Mouse (Mus musculus) urinary bladder, postnatal 25 days (tissue): ENCODE results near the gene Plau.

Source experiments
- DNase-seq: peaks from one replicate; pipeline ENCODE4 v3.0.0; 2022; ENCODE audit warnings: low spot score

Plau gene

GRCm38 (mm10) chr14:20806116-20806840 is 30.2 kb upstream of the Plau start:
- peak; percentile 42 for DNase-seq

GRCm38 (mm10) chr14:20809349-20809748 is 27.1 kb upstream of the Plau start:
- no peak for DNase-seq

- no peak for DNase-seq
These were observed 26.6 kb upstream of the Plau start for GRCm38 (mm10) chr14:20809820-20810219.

DNA sequence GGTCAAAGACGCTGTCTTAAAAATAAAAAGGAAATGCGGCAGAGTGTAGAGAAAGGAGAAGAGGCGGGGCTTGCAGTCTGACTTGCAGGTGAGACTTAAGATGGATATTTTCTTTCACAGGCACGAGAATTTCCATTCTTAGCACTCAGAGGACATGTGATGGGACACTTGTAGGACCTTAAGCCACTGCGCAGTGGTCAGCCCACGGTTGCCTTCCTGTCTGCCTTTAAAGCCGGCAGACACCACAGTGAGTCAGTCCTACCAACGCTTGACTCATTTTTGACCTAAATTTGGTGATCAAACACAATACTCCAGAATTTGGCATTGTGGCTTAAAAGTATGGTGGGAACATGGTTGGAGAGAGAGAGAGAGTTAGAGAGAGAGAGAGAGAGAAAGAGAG is 25.2 kb upstream of the Plau start:
- no peak for DNase-seq

GRCm38 (mm10) chr14:20811779-20812406 is 24.6 kb upstream of the Plau start:
- DNase-seq = no peak

GRCm38 (mm10) chr14:20815448-20815847 is 21.0 kb upstream of the Plau start:
- DNase-seq = no peak

GRCm38 (mm10) chr14:20824517-20824916 is 11.9 kb upstream of the Plau start:
- DNase-seq = no peak

DNA sequence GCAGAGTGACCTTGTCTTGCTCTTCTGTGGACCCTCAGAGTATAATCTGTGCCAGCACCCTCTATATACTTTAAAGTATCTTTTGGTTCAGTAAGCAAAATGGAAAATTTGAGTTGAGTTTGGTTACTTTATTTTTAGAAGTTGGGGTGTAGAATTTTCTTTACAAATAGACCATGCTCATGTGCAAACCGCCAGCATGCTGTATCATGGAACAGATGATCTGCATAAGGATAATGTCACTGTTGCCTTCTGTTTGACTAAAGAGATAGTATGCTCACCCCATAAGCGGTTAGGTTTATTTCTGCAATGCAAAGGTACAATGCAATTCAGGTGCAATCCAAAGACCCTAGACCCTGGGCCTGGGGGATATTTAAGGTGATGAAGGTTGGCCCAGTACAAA is 10.9 kb upstream of the Plau start:
- no peak for DNase-seq

GRCm38 (mm10) chr14:20827061-20827460 is 9.4 kb upstream of the Plau start:
- no peak for DNase-seq

GRCm38 (mm10) chr14:20827491-20827890 is 9.0 kb upstream of the Plau start:
- DNase-seq = no peak

DNA sequence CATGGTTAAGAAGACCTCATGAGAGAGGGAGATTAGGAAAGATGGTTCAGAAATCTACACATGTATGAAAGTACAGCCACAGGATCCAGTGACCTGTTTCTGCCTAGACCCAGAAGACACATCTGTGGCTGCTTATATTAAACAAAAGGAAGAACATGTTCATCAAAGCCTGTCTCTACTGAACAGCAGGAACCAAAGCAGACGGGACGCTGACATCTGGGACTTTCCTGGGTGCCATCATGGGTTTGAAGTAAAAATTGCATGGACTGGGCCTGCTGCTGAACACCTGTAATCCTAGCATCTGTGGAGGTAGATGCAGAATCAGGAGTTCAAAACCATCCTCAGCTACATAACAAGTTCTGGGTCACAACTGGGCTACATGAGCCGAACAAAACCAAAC is 7.9 kb upstream of the Plau start:
- no peak for DNase-seq

DNA sequence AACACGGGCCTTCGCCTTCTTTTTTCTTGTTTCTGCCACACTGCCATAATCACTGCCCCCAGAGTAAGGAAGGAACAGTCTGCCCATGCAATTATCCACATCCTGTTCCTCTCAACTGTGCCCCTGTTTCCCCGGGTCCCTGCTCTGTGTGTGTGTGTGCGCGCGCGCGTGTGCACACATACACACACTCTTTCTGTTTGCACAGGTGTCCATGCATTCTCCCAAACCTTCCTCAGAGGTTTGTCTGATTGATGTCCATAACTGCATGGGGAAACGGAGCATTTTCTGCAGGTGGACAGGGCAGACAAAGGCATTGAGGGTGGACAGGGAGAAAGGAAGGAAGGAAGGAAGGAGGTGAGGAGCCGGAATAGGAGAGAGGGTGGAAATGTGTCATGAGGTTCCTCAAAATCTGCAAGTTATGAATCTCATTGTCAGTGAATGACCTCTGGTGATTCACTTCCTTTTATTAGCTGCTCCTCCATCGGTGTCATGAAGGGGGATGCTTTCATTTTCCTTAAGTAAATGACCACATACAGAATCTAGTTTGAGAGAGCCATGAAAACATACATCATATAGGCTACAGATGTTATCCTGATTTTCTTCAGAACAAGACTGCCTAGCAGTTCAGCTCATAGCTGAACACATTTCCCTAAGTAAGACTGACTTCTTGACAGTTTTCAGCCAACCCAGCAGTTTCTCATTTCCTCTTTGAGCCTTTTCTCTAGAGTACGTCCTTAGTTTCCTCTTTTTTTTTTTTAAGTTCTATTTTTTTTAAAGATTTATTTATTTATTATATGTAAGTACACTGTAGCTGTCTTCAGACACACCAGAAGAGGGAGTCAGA is 6.7 kb upstream of the Plau start:
- no peak for DNase-seq

- DNase-seq = no peak
These were observed 5.1 kb upstream of the Plau start for GRCm38 (mm10) chr14:20831141-20831910.

GRCm38 (mm10) chr14:20831915-20832314 is 4.5 kb upstream of the Plau start:
- no peak for DNase-seq

DNA sequence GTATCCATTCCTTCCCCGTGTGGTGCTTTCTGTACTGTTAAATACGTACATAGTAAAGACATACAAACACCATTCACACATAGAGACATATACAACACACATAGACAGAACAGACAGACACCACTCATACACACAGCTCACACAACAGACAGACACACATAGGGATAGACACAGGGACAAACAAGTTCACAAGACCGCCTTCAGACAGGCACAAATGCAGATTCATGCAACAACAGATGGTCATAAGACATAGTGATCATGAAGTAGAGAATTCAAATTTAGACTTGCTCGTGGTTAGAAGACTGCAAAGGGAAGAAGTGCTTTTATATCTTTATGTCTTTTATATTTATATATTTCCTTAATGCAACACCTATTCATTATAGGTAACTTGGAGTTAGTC is 2.9 kb upstream of the Plau start:
- DNase-seq = no peak

DNA sequence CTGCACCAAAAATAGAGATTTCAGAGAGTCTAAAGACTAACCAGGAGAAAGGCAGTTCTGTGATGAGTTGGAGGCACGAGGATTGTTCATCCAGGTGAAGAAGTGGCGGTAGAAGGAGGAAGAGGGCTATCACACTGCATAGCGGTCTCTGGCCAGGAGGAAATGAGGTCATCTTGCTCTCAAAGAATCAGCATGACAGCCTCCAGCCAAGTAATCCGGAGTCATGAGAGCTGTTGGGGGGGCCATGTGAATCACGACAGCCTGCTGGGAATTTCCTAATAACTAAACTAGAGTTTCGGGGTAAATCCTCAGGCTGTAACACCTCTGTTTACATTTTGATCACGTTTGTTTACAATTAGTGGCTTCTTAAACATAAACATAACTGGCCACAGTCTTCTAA is 2.3 kb upstream of the Plau start:
- no peak for DNase-seq

- DNase-seq = no peak
These were observed 481 bp downstream of the Plau start for GRCm38 (mm10) chr14:20836905-20837376.

DNA sequence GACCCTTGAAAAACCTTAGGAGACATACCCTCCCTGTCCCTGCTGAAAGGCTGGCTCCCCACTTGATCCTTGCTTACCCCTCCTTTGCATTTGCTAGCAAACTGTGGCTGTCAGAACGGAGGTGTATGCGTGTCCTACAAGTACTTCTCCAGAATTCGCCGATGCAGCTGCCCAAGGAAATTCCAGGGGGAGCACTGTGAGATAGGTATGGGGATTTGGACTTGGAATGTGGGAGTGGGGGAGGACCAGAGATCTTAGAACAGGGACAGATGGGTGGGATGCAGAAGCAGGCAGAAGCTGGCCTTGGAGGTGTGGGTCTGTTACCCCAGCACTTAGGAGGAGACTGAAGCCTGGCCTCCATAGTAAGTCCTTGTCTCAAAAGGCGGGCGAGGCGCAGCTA is 1.2 kb downstream of the Plau start:
- DNase-seq = no peak

GRCm38 (mm10) chr14:20841526-20841925 is 5.1 kb downstream of the Plau start:
- DNase-seq = no peak

DNA sequence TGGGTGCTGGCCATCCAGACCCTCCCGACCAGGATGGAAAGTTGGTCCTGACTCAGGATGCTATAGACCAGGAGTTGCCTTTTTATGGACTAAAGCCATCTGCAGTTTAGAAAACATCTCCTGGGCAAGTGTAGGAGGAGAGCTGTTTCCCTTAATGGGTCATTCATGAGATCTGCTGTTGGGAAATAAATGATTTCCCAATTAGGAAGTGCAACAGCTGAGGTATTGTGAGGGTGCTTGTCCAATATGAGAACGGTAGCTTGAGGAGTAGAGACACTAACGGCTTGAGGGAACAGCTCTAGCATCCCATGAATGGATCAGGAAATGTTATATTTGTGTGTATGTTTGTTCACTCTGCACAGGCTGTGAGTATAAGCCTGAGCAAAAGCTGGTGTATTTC is 6.2 kb downstream of the Plau start:
- no peak for DNase-seq

- DNase-seq = no peak
These were observed 7.7 kb downstream of the Plau start for GRCm38 (mm10) chr14:20844126-20844525.
